Mouse (Mus musculus) lung, adult 2 months (tissue): ENCODE data around the gene Mapk13.
"Not testable (repeated sequence)": the region's sequence is repeated elsewhere in the genome, so short reads cannot be mapped to it uniquely, and the experiment has no call there.

ENCODE experiments used
- CTCF ChIP-seq: fragments of 200-500 bp; IDR thresholded peaks from 2 replicates; pipeline ENCODE4 v1.5.1; 2011; ENCODE audit warnings: mild to moderate bottlenecking, low read length, control low read depth; ENCODE audit not compliant: insufficient read depth
- POLR2A ChIP-seq: fragments of 200-500 bp; IDR thresholded peaks from 2 replicates; pipeline ENCODE4 v1.6.1; 2011; ENCODE audit warnings: low read depth, mild to moderate bottlenecking, control low read depth, low read length, borderline replicate concordance; ENCODE audit errors: extremely low read depth

GRCm38 (mm10) chr17:28774303-28774702 is 5.2 kb downstream of the Mapk13 start:
- TF ChIP-seq CTCF, POLR2A: not testable (repeated sequence)
